In genomic region chr5:37769031-37769430, GRCm38 (mm10) we compare ENCODE assay signal across 9 mouse cellular contexts. TPM values are rescaled to one million over a fixed set of nuclear protein-coding genes. Genes with fewer than 3 reads are reported as not detected.
DNase-seq lines count a peak whose midpoint lies in the region.
"Had no signal": no experiment of that assay in that cellular context is flagged by ENCODE, and none has a peak within 500 bp of the region (broad histone marks: within the 10 kb centered on the region; RNA-seq: fewer than 3 reads in every experiment).

No protein-coding gene starts in this region.

- no peaks in the 10 kb centered on the region for H3K27me3 ChIP-seq in limb, embryonic 10.5 days (ENCODE audit: low read depth, poor library complexity, severe bottlenecking)
- no peaks in the 10 kb centered on the region for H3K27me3 ChIP-seq in heart, embryonic 10.5 days (ENCODE audit: insufficient read depth, poor library complexity, severe bottlenecking)

- H3K9me3 ChIP-seq in limb, embryonic 10.5 days (replicated peaks): no peaks in the 10 kb centered on the region
- H3K9me3 ChIP-seq in heart, embryonic 10.5 days: no peaks in the 10 kb centered on the region

- peak overlapping the region; percentile 50 for H3K27ac ChIP-seq in limb, embryonic 10.5 days
- no peak overlapping the region for H3K27ac ChIP-seq in heart, embryonic 10.5 days

- H3K4me1 ChIP-seq in limb, embryonic 10.5 days: peaks cover 25% of the 10 kb centered on the region
- H3K4me1 ChIP-seq in heart, embryonic 10.5 days: 0 out of 2 replicates have a peak, but pooled peaks cover 3% of the 10 kb centered on the region

- H3K36me3 ChIP-seq in limb, embryonic 10.5 days: no peaks in the 10 kb centered on the region
- H3K36me3 ChIP-seq in heart, embryonic 10.5 days: no peaks in the 10 kb centered on the region

- 16% methylated on average over 5 of the region's 5 CpGs for WGBS in limb, embryonic 10.5 days
- 8% methylated on average over 5 of the region's 5 CpGs for WGBS in heart, embryonic 10.5 days

- H3K4me3 ChIP-seq in limb, embryonic 10.5 days: no peak overlapping the region
- no peak overlapping the region for H3K4me3 ChIP-seq in heart, embryonic 10.5 days

- peak; percentile 7 for DNase-seq in adrenal gland, adult 2 months
- no peak for DNase-seq in adrenal gland, postnatal 4 days (ENCODE audit: low spot score in 2 of 2)
- DNase-seq in cerebellum, postnatal 4 days (ENCODE audit: low spot score in 2 of 2): peak; percentile 75 to 90
- DNase-seq in kidney, postnatal 10 days: peak; percentile 33
- no peak for DNase-seq in limb, embryonic 10.5 days (ENCODE audit: low spot score)
- peak; percentile 21 for DNase-seq in testis, postnatal 14 days (ENCODE audit: low spot score)
- DNase-seq in lung, postnatal 36 days: no peak
- no peak for DNase-seq in heart, embryonic 10.5 days (ENCODE audit: low spot score)

RNA-seq across cellular contexts. Expression of gene Cytl1, which starts 33.7 kb away (rescaled TPM):
- 1 to 10 TPM; 2.0 to 5.4 TPM for total RNA-seq in adrenal gland, adult 2 months (2021)
- 2.9 and 4.5 TPM in 2 replicates for polyA plus RNA-seq in adrenal gland, adult 2 months (2012; rRNA removed)
- total RNA-seq in adrenal gland, postnatal 4 days (2021): 1 to 10 TPM in 1 of 2 experiments, under 1 TPM in 1; 0.87 to 1.1 TPM
- 0.20 and 0.69 TPM in 2 replicates for polyA plus RNA-seq in limb, embryonic 10.5 days (2016; fragmentation: Nextera tagmentation; extraction: Ambion mirVana)
- polyA plus RNA-seq in heart, embryonic 10.5 days (2016; fragmentation: Nextera tagmentation; extraction: Ambion mirVana): 2.4 and 3.0 TPM in 2 replicates
- total RNA-seq: hematopoietic stem cell, adult 5-6 weeks had no signal

RNA-seq across cellular contexts. Expression of gene Stk32b, which starts 52.1 kb away (rescaled TPM):
- total RNA-seq in adrenal gland, adult 2 months (2021): under 1 TPM; 0.21 to 0.29 TPM
- 0.18 and 0.44 TPM in 2 replicates for polyA plus RNA-seq in adrenal gland, adult 2 months (2012; rRNA removed)
- total RNA-seq in adrenal gland, postnatal 4 days (2021): 1 to 10 TPM; 1.7 to 5.0 TPM
- polyA plus RNA-seq in limb, embryonic 10.5 days (2016; fragmentation: Nextera tagmentation; extraction: Ambion mirVana): 0.05 and 0.18 TPM in 2 replicates
- 0.30 and 0.51 TPM in 2 replicates for polyA plus RNA-seq in heart, embryonic 10.5 days (2016; fragmentation: Nextera tagmentation; extraction: Ambion mirVana)
- total RNA-seq: hematopoietic stem cell, adult 5-6 weeks had no signal

RNA-seq across cellular contexts. Expression of gene Msx1, which starts 55.4 kb away (rescaled TPM):
- 1 to 10 TPM; 1.4 to 2.3 TPM for total RNA-seq in adrenal gland, adult 2 months (2021)
- polyA plus RNA-seq in adrenal gland, adult 2 months (2012; rRNA removed): 4.5 and 5.2 TPM in 2 replicates
- 1 to 10 TPM; 1.8 TPM for total RNA-seq in adrenal gland, postnatal 4 days (2021)
- 360 and 372 TPM in 2 replicates for polyA plus RNA-seq in limb, embryonic 10.5 days (2016; fragmentation: Nextera tagmentation; extraction: Ambion mirVana)
- 36.6 and 65.2 TPM in 2 replicates for polyA plus RNA-seq in heart, embryonic 10.5 days (2016; fragmentation: Nextera tagmentation; extraction: Ambion mirVana)
- total RNA-seq: hematopoietic stem cell, adult 5-6 weeks had no signal

Comparison
In these comparisons a context has a peak if more than half of its experiments do, and no peak if none do; other contexts are left out.
1. DNase-seq: peak in adrenal gland, adult 2 months (single experiment), cerebellum, postnatal 4 days (2 of 2), kidney, postnatal 10 days (single experiment) and testis, postnatal 14 days (single experiment); none in adrenal gland, postnatal 4 days (0 of 2), limb, embryonic 10.5 days (single experiment), lung, postnatal 36 days (single experiment) and heart, embryonic 10.5 days (single experiment).